Mouse (Mus musculus) midbrain, postnatal 0 days (tissue): ENCODE results near the gene Itga9. TPM values are rescaled to one million over a fixed set of nuclear protein-coding genes. Genes with fewer than 3 reads are reported as not detected.

Experiments used
- ATAC-seq: fragments of 200-750 bp; cut with Nextera tagmentation; 2 replicates; pipeline ENCODE4 v1.8.0; 2017; ENCODE audit warnings: moderate number of reproducible peaks, mild to moderate bottlenecking, moderate TSS enrichment, moderate library complexity; ENCODE audit not compliant: low FRiP score
- DNase-seq: peaks from one replicate; pipeline ENCODE4 v3.0.0-alpha.2; 2015; ENCODE audit warnings: low spot score
- H3K27ac ChIP-seq: fragments of 300-500 bp; sonication (generic); 2 replicates; pipeline ENCODE4 v1.5.1; 2014; ENCODE audit warnings: low read depth, mild to moderate bottlenecking, low read length, mixed read lengths
- H3K27me3 ChIP-seq: fragments of 300-500 bp; sonication (generic); 2 replicates; pipeline ENCODE4 v1.6.1; 2014; ENCODE audit warnings: low read length, control low read depth, mixed read lengths; ENCODE audit not compliant: insufficient read depth
- H3K36me3 ChIP-seq: fragments of 300-500 bp; sonication (generic); 2 replicates; pipeline ENCODE4 v1.6.1; 2014; ENCODE audit warnings: low read length, control low read depth, mixed read lengths; ENCODE audit not compliant: insufficient read depth
- H3K4me1 ChIP-seq: fragments of 300-500 bp; sonication (generic); 2 replicates; pipeline ENCODE4 v1.6.1; 2014; ENCODE audit warnings: mild to moderate bottlenecking, control low read depth, antibody characterized with exemption, low read length, mixed read lengths; ENCODE audit not compliant: insufficient read depth
- H3K4me2 ChIP-seq: fragments of 300-500 bp; sonication (generic); 2 replicates; pipeline ENCODE4 v1.6.1; 2014; ENCODE audit warnings: low read depth, mild to moderate bottlenecking, low read length, mixed read lengths; ENCODE audit not compliant: poor library complexity, severe bottlenecking
- H3K4me3 ChIP-seq: fragments of 300-500 bp; sonication (generic); 2 replicates; pipeline ENCODE4 v1.5.1; 2014; ENCODE audit warnings: low read depth, mild to moderate bottlenecking, low read length, moderate library complexity
- H3K9ac ChIP-seq: fragments of 300-500 bp; sonication (generic); replicated peaks from 2 replicates; pipeline ENCODE4 v1.6.1; 2014; ENCODE audit warnings: mild to moderate bottlenecking, low read length, moderate library complexity, mixed read lengths; ENCODE audit not compliant: poor library complexity, severe bottlenecking
- H3K9me3 ChIP-seq: fragments of 300-500 bp; sonication (generic); 2 replicates; pipeline ENCODE4 v1.6.1; 2016; ENCODE audit warnings: low read length, control low read depth
- CTCF ChIP-seq: IDR thresholded peaks from 2 replicates; pipeline ENCODE4 v1.5.1; 2016; ENCODE audit warnings: antibody characterized with exemption, mild to moderate bottlenecking
- WGBS: fragments of 180-500 bp; shearing (Covaris S2); extraction: QIAGEN DNeasy Blood & Tissue Kit; methylation state at CpG from one replicate; pipeline ENCODE4 v1.1.7; 2014; 5-methylcytosine and 5-hydroxymethylcytosine counted together
- polyA plus RNA-seq: library from polyadenylated mRNA; unstranded; fragments of >200 nt; fragmentation: Nextera tagmentation; extraction: Ambion mirVana; gene quantifications from 2 replicates; pipeline ENCODE4 v1.2.1, GENCODE M21; 2015
- total RNA-seq: library from RNA; depleted of rRNA; stranded (reverse); fragments of >200 nt; gene quantifications from 2 replicates; pipeline ENCODE4 v1.2.3, GENCODE M21; 2014

Itga9 gene
- total and polyA plus RNA-seq, 2 experiments from 2014 or later = 1.1 to 8.2 TPM

GRCm38 (mm10) chr9:118778596-118778995, 172.1 kb downstream of the Itga9 start:
- H3K4me1 ChIP-seq = no peaks in the 10 kb centered on the region
- ATAC-seq = no peak
- no peak overlapping the region for H3K9ac ChIP-seq
- no peak overlapping the region for H3K4me3 ChIP-seq
- no peak overlapping the region for H3K27ac ChIP-seq
- 62% methylated on average over 2 of the region's 2 CpGs for WGBS
- H3K27me3 ChIP-seq = no peaks in the 10 kb centered on the region
- H3K36me3 ChIP-seq = no peaks in the 10 kb centered on the region
- H3K4me2 ChIP-seq = no peak overlapping the region
- H3K9me3 ChIP-seq = no peaks in the 10 kb centered on the region
- TF ChIP-seq CTCF = no peak
- DNase-seq = peak; percentile 42

GRCm38 (mm10) chr9:118784621-118785020, 178.1 kb downstream of the Itga9 start:
- Histone ChIP-seq H3K27ac (no peak overlapping the region), H3K36me3 (no peaks in the 10 kb centered on the region), H3K4me3 (no peak overlapping the region), H3K9me3 (no peaks in the 10 kb centered on the region), H3K4me2 (no peak overlapping the region), H3K27me3 (no peaks in the 10 kb centered on the region), H3K9ac (no peak overlapping the region), H3K4me1 (no peaks in the 10 kb centered on the region)
- DNase-seq (no peak), ATAC-seq (no peak)
- no peak for TF ChIP-seq CTCF
- 46% methylated on average over 4 of the region's 4 CpGs for WGBS

GRCm38 (mm10) chr9:118785816-118786215, 179.3 kb downstream of the Itga9 start:
- TF ChIP-seq CTCF = no peak
- ATAC-seq (no peak), DNase-seq (no peak)
- no peak overlapping the region for H3K27ac ChIP-seq
- WGBS = 80% methylated on average over 6 of the region's 6 CpGs
- no peak overlapping the region for H3K4me3 ChIP-seq
- H3K36me3 ChIP-seq = no peaks in the 10 kb centered on the region
- H3K9me3 ChIP-seq = no peaks in the 10 kb centered on the region
- H3K4me1 ChIP-seq = no peaks in the 10 kb centered on the region
- H3K9ac ChIP-seq = no peak overlapping the region
- no peaks in the 10 kb centered on the region for H3K27me3 ChIP-seq
- H3K4me2 ChIP-seq = no peak overlapping the region

- 68% methylated on average over 10 of the region's 10 CpGs for WGBS
- no peaks in the 10 kb centered on the region for H3K9me3 ChIP-seq
- peaks cover 7% of the 10 kb centered on the region; the same call in 1 of the 2 replicates for H3K4me1 ChIP-seq
- H3K36me3 ChIP-seq = no peaks in the 10 kb centered on the region
- ATAC-seq (no peak), DNase-seq (peak; percentile 54)
- H3K27ac ChIP-seq = no peak overlapping the region
- no peak overlapping the region for H3K4me3 ChIP-seq
- no peak overlapping the region for H3K9ac ChIP-seq
- no peaks in the 10 kb centered on the region for H3K27me3 ChIP-seq
- H3K4me2 ChIP-seq = no peak overlapping the region
- no peak for TF ChIP-seq CTCF
Measured at GRCm38 (mm10) chr9:118788869-118789281, 182.4 kb downstream of the Itga9 start.

- no peaks in the 10 kb centered on the region for H3K27me3 ChIP-seq
- no peak overlapping the region for H3K4me3 ChIP-seq
- whole genome bisulfite sequencing = 38% methylated on average over 3 of the region's 3 CpGs
- peak; percentile 73 for DNase-seq
- H3K4me1 ChIP-seq = peaks cover 7% of the 10 kb centered on the region; the same call in 1 of the 2 replicates
- no peak for TF ChIP-seq CTCF
- H3K4me2 ChIP-seq = no peak overlapping the region
- 0 out of 2 replicates have a peak overlapping the region, but pooled peaks have one; percentile 32 for H3K27ac ChIP-seq
- no peaks in the 10 kb centered on the region for H3K36me3 ChIP-seq
- no peak; the same call in 1 of the 2 replicates for ATAC-seq
- no peak overlapping the region for H3K9ac ChIP-seq
- H3K9me3 ChIP-seq = no peaks in the 10 kb centered on the region
Measured at GRCm38 (mm10) chr9:118791231-118791630, 184.7 kb downstream of the Itga9 start.

- Histone ChIP-seq H3K9ac (no peak overlapping the region), H3K4me3 (no peak overlapping the region), H3K4me1 (peaks cover 7% of the 10 kb centered on the region; the same call in 1 of the 2 replicates), H3K36me3 (no peaks in the 10 kb centered on the region), H3K27me3 (no peaks in the 10 kb centered on the region), H3K27ac (no peak overlapping the region), H3K9me3 (no peaks in the 10 kb centered on the region), H3K4me2 (no peak overlapping the region)
- WGBS = 81% methylated on average over 12 of the region's 21 CpGs
- ATAC-seq (no peak), DNase-seq (no peak)
- no peak for TF ChIP-seq CTCF
Measured at GRCm38 (mm10) chr9:118793151-118793785, 186.8 kb downstream of the Itga9 start.
